Mouse (Mus musculus) ovary, postnatal 14 days (tissue): ENCODE results near the gene Grik3.
"Not testable (repeated sequence)": the region's sequence is repeated elsewhere in the genome, so short reads cannot be mapped to it uniquely, and the experiment has no call there.

Source experiments
- DNase-seq: peaks from one replicate; pipeline ENCODE4 v3.0.0; 2022; ENCODE audit warnings: low spot score

Gene Grik3

GRCm38 (mm10) chr4:125590241-125590919 lies 99.9 kb downstream of the Grik3 start:
- DNase-seq: peak; percentile 54

DNA sequence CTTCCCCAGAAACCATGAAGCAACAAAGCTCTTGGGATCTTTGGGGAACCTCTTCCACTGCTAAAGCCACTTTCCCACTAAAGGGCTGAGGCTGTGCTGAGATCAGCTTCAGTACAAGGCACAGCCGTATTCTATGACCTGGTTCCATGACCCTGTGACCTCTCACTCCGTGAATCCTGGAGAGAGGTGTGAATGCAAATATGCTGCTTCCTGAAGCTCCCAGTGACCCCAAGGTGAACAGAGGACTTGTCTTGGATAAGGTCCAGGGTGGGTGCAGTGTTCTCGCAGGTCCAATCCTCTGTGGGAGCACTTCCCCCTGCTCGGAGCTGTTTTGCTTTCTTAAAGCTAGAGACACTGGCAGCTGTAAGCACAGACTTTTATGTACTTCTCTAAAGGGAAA lies 102.2 kb downstream of the Grik3 start:
- no peak for DNase-seq

DNA sequence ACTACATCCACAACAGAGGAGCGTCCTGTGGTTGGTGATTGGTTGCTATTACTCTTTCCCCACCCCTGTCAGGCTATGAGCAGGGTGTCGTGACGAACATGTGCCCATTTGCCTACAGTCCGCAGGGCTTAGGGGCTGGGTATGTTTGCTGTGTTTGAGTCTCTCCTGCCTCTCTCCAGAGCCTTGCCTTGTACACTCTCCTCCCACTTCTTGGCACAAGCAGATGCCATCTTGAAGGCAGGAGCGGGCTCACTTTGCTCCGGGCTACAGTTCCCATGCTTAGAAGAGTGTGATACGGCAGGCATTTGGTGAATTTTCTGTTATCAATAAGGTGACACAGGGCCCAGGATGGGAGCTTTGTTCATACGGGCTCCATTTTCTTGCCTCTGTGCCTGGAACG lies 104.5 kb downstream of the Grik3 start:
- DNase-seq: no peak

DNA sequence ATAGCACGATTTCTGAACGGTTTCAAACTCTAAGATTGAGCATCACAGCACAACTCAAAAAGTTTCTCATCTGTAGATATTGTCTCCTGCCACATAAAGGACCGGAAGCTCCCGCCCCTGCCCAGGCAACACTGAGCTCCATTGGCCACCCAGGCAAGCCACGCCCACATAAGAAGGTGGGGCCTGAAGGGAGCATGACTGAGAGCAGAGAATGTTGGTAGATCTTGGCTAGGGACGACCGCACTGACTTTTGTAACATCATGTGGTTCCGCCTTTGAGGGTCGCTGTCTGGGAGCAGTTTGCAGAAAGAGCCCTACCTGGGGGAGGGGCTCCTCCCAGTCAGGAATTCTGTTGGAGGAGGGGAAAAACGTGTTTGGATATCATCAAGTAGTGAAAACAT lies 108.2 kb downstream of the Grik3 start:
- no peak for DNase-seq

DNA sequence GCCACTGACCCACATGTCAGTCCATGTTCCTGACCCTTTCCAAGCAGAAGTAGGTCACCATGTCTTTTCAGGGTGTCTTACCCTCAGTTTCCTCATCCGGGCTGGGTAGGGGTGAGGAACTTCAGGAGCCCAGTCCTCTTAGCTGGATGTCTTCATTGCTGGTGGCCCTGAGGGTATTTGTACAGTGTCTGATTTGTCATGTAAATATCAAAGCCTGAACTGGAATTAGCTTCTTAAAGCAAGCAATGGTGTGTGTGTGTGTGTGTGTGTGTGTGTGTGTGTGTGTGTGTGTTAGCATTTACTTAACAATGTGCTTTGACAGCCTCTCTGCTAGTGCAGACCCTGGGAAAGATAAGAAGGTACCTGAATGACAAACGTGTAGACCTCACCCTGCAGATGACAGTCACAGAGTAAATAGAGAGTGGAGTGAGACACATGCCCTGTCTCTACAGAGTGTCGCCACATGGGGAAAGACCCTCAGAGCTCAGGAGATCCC lies 109.1 kb downstream of the Grik3 start:
- no peak for DNase-seq

DNA sequence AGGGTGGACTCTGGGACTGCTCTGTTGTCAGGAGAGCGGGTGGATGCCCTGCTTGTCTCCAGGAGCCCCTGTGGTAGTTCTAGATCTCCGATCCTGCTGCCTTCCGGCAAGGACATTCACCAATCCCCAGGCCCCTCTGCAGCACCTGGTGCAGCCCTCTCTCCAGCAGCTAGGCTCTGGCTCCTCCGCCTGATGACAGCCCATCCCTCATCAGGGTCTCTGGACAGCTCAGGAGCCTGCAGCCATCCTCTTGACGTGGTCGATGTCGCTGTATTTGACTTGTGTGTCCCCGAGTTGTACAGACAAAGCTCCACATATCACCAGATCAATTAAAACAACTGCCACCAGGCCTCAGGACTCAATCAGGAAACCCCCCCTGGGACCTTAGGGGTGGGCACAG lies 110.1 kb downstream of the Grik3 start:
- no peak for DNase-seq

DNA sequence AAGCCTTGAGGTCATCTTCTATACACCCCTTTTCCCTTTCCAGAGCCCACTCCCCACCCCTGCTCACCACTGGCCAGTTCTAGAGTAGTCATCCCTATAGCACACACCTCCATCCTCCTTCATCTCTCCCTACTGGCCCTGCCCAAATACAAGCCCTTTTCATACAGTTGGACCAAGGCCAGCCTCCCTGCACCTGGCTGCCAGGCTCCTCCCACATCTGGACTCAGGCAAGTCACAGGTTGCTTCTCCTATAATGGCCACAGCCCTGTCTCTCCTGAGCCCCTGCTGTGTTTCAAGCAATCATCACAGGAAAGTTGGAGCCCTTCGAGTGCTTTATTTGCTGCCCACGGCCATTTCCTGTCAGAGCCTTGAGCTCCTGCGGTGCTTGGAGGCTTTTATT lies 110.8 kb downstream of the Grik3 start:
- no peak for DNase-seq

GRCm38 (mm10) chr4:125604494-125604893 lies 114.0 kb downstream of the Grik3 start:
- no peak for DNase-seq

GRCm38 (mm10) chr4:125606147-125606546 lies 115.6 kb downstream of the Grik3 start:
- no peak for DNase-seq

- DNase-seq: no peak
These were observed 117.0 kb downstream of the Grik3 start for GRCm38 (mm10) chr4:125607397-125608042.

DNA sequence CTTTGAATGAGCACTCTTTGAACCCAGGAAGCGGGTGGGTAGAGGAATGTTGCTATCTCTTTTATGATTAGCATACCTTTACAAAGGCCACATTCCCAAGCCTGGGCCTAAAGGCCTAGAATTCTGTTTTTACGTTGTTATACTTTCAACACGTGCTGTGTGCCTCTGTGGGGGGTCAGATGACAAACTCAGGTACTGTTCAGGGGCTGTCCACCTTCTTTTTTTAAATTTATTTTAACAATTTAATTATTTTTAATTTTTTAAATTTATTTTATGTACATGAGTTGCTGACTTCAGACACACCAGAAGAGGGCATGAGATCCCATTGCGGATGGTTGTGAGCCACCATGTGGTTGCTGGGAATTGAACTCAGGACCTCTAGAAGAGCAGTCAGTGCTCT lies 118.4 kb downstream of the Grik3 start:
- DNase-seq: not testable (repeated sequence)

GRCm38 (mm10) chr4:125609320-125610306 lies 119.1 kb downstream of the Grik3 start:
- DNase-seq: no peak

DNA sequence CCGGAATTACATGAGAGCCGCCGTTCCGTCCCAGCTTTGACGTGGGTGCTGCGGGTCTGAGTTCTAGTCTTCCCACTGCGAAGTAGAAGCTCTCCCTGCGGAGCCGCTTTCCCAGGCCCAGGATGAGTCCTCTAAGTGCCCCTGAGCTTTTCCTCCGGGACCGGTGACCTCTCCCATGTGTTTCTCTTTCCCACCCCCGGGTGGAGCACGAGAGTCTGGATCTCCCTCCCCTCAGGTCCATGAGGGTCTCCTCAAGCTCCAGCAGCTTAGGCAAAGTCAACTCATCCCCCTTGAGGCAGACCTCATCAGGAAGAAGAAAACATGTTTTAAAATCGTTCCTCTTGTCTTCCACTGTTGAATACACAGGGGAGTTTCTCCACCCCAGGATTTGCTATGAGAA lies 127.4 kb downstream of the Grik3 start:
- no peak for DNase-seq

DNA sequence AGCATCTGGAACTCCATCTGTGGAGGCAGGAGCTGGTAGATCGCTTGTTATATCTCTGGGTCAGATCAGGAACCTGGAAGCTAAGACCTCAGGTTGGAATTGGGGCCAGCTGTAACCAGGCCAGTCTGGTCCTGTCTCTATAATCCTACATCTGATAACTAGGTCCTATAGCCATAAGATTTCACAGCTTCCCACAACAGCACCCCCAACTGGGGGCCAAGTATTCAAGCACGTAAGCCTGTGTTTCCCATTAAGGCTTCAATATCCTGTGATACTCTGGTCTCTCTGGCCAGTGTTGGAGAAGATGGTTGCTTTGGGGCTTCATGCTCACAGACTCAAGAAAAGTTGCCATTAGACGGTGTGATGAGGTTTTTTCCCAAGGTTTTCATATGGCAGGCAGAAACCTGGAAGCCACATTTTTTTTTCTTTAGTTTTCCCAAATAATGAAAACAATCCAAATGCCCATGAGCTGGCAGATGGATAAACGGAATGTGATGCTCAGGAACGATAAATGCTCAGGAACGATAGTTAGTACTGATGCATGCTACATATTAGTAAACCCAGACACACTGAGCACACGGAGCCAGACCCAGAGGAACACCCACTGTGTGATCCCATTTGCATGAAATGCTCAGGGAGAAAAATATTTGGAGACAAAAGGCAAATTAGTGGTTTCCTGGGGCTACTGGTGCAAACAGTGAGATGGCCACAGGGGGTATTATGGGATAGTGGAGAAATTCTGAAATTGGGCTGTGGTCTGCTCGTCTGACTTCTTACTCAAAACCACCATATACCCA lies 128.2 kb downstream of the Grik3 start:
- DNase-seq: no peak

DNA sequence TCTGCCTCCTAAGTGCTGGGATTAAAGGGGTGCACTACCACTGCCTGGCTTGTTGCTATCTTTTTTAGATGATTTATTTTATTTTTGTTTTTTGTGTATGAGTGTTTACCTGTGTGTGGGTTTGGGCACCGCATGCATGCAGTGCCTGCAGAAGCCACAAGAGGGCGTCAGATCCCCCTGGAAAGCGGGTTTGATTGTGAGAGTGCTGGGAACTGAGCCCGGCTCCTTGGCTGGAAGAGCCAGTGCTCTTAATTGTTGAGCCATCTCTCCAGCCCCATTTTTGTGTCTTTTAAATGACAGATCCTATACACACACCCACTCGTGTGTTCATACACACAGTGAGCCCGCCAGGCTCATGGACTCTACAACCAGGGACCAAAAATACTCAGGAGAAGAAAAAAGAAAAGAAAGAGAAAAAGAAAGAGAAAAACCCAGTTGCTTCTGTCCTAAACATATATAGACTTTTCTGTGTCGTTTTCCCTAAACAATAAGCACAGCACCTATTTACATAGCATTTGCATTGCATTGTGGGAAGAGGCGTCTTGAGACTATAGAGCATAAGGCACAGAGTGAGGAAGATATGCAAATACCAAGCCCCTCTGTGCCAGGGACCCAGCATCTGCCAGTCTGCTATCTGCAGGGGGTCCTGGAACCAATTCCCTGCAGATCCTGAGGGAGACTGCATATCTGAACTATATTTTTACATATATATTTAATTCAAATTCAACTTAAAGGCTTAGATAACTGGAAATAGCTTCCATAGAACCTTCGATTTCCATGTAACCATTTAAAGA lies 134.6 kb downstream of the Grik3 start:
- DNase-seq: no peak

- DNase-seq: peak; percentile 61
These were observed 139.0 kb downstream of the Grik3 start for GRCm38 (mm10) chr4:125629544-125629943.

DNA sequence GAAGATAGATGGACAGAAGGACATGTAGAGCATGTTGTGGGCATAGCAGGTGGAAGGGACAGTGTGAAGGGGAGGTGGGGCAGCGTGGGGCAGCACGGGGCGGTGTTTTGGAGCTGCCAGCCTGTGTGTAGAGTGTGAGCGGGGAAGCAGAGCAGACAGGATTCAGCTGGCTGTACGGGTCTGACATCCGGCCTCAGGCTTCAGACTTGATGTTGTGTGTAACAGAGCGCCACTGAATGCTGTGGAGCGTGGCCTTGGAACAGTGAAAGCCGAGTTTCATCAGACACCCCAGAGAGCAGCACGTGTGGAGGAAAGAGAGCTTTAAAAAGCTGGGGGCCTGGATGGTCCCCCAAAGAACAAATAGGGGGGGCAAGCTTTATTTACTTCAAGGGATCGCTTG lies 144.5 kb downstream of the Grik3 start:
- DNase-seq: no peak

- DNase-seq: peak; percentile 21
These were observed 146.3 kb downstream of the Grik3 start for GRCm38 (mm10) chr4:125636616-125637304.

DNA sequence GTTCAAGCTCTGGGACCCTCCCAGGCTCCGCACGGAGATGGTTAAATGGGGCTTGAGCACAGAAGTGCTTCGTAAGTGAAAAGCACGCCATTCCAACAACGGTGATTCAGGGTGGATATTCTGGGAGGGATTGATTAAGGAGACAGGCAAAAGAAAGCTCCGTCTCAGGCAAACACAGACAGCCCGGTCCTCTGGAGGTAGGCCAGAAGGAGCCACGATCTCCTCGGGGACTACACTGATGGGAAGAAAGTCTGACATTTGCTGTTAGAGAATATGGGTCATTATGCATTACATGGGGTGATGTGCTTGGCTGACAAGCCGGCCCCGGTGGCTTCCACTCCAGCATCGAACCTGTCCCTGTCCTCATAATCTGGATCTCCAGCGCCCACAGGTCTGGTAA lies 146.9 kb downstream of the Grik3 start:
- no peak for DNase-seq

DNA sequence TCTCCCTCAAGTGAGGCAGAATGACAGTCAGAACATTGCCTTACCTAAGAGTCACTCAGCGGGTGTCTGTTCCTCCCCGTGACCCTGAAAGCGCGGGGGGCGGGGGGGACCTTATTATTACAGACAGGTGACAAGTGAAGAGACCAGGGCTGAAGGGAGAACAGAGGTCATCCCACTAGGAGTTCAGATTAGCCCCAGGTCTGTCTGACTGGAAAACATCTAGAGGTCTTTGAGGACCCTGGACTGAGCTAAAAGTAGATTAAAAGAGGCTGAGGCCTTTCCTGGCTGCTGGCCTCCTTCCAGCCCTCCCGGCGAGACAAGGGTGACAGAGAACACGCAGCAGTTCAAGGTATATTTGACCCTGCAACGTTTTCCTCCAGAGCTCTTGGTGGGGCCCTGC lies 150.0 kb downstream of the Grik3 start:
- no peak for DNase-seq
